Mouse (Mus musculus): ENCODE results near the gene Irak2.
A peak's percentile ranks its signal among the peaks of the same experiment; 100 is the strongest.

Irak2 gene

GRCm38 (mm10) chr6:113638302-113639040 lies at the start of gene Irak2:
TSS of gene Irak2 (plus strand) at chr6:113638467.
- DNase-seq (ENCODE audit: low spot score), result peak; percentile 95

GRCm38 (mm10) chr6:113592637-113593036 lies 45.6 kb upstream of the Irak2 start:
- no peak for DNase-seq (ENCODE audit: low spot score)

GRCm38 (mm10) chr6:113597945-113598344 lies 40.3 kb upstream of the Irak2 start:
- no peak for DNase-seq (ENCODE audit: low spot score)

GRCm38 (mm10) chr6:113599833-113600232 lies 38.4 kb upstream of the Irak2 start:
- no peak for DNase-seq (ENCODE audit: low spot score)

GRCm38 (mm10) chr6:113600543-113601139 lies 37.6 kb upstream of the Irak2 start, which contains the start of gene Fancd2os:
TSS of gene Fancd2os (minus strand) at chr6:113600715.
- DNase-seq (ENCODE audit: low spot score), result no peak

GRCm38 (mm10) chr6:113602821-113603220 lies 35.4 kb upstream of the Irak2 start:
- no peak for DNase-seq (ENCODE audit: low spot score)

GRCm38 (mm10) chr6:113603993-113604392 lies 34.3 kb upstream of the Irak2 start:
- no peak for DNase-seq (ENCODE audit: low spot score)

- DNase-seq (ENCODE audit: low spot score), result peak; percentile 92
Measured at GRCm38 (mm10) chr6:113604432-113605223, 33.6 kb upstream of the Irak2 start, which contains the start of gene Brk1. TSS of gene Brk1 (plus strand) at chr6:113604772.

- no peak for DNase-seq (ENCODE audit: low spot score)
Measured at GRCm38 (mm10) chr6:113605224-113605545, 33.1 kb upstream of the Irak2 start.

GRCm38 (mm10) chr6:113608871-113609270 lies 29.4 kb upstream of the Irak2 start:
- no peak for DNase-seq (ENCODE audit: low spot score)

- no peak for DNase-seq (ENCODE audit: low spot score)
Measured at GRCm38 (mm10) chr6:113609293-113609692, 29.0 kb upstream of the Irak2 start.

- DNase-seq (ENCODE audit: low spot score), result no peak
Measured at GRCm38 (mm10) chr6:113612258-113612969, 25.9 kb upstream of the Irak2 start.

GRCm38 (mm10) chr6:113614152-113614551 lies 24.1 kb upstream of the Irak2 start:
- DNase-seq (ENCODE audit: low spot score), result no peak

- DNase-seq (ENCODE audit: low spot score), result no peak
Measured at GRCm38 (mm10) chr6:113614997-113615396, 23.3 kb upstream of the Irak2 start.

GRCm38 (mm10) chr6:113615489-113615888 lies 22.8 kb upstream of the Irak2 start:
- DNase-seq (ENCODE audit: low spot score), result no peak

- DNase-seq (ENCODE audit: low spot score), result no peak
Measured at GRCm38 (mm10) chr6:113623386-113623785, 14.9 kb upstream of the Irak2 start.

- DNase-seq (ENCODE audit: low spot score), result peak; percentile 88
Measured at GRCm38 (mm10) chr6:113623941-113624751, 14.1 kb upstream of the Irak2 start, which contains the start of gene Vhl. TSS of gene Vhl (plus strand) at chr6:113623959.

- no peak for DNase-seq (ENCODE audit: low spot score)
Measured at GRCm38 (mm10) chr6:113624989-113625770, 13.1 kb upstream of the Irak2 start.

GRCm38 (mm10) chr6:113630322-113630721 lies 7.9 kb upstream of the Irak2 start:
- peak; percentile 64 for DNase-seq (ENCODE audit: low spot score)

- no peak for DNase-seq (ENCODE audit: low spot score)
Measured at GRCm38 (mm10) chr6:113632863-113633262, 5.4 kb upstream of the Irak2 start.

Data from layer of hippocampus, adult 11-12 months (tissue).